Mouse (Mus musculus) testis, adult 2 months (tissue): ENCODE results near the gene Dnah2.

Experiments
- CTCF ChIP-seq: fragments of 200-500 bp; IDR thresholded peaks from 2 replicates; pipeline ENCODE4 v1.5.1; 2012; ENCODE audit warnings: low read depth, mild to moderate bottlenecking, inconsistent platforms, low read length, moderate library complexity; ENCODE audit not compliant: control insufficient read depth, insufficient read depth, insufficient replicate concordance
- POLR2A ChIP-seq: fragments of 200-500 bp; IDR thresholded peaks from 2 replicates; pipeline ENCODE4 v1.6.1; 2012; ENCODE audit warnings: low read depth, mild to moderate bottlenecking, inconsistent platforms, low read length, moderate library complexity; ENCODE audit not compliant: control insufficient read depth

- TF ChIP-seq CTCF, result no peak
- no peak for TF ChIP-seq POLR2A
Observed at GRCm38 (mm10) chr11:69557381-69557958, 8.6 kb upstream of the Dnah2 start.
